8 mouse cellular contexts compared by ENCODE assay signal in genomic region chr19:43530197-43530770, GRCm38 (mm10). TPM values are rescaled to one million over a fixed set of nuclear protein-coding genes. Genes with fewer than 3 reads are reported as not detected.
DNase-seq lines count a peak whose midpoint lies in the region; ATAC-seq and TF ChIP-seq lines count a peak whose summit lies in the region.

No protein-coding gene starts in this region.

- H3ac ChIP-seq in myocyte (ENCODE audit: control insufficient read depth, insufficient read length): no peak overlapping the region

- H3K27me3 ChIP-seq in embryonic facial prominence, embryonic 13.5 days: peaks cover 6% of the 10 kb centered on the region; the same call in 1 of the 2 replicates
- H3K27me3 ChIP-seq in liver, adult 2 months (ENCODE audit: control insufficient read depth, insufficient read depth, low read length): no peaks in the 10 kb centered on the region
- H3K27me3 ChIP-seq in myocyte (ENCODE audit: control insufficient read depth, insufficient read depth, insufficient read length): no peaks in the 10 kb centered on the region

- peak; percentile 71 to 74 for DNase-seq in B cell, adult 2 months
- DNase-seq in adrenal gland, postnatal 25 days: peak; percentile 51
- peak; percentile 86 for DNase-seq in heart, adult 8-10 months (ENCODE audit: low spot score)
- DNase-seq in kidney, adult 8-10 months: peak; percentile 71 to 78
- peak; percentile 76 for DNase-seq in liver, adult 2 months (ENCODE audit: extremely low read depth, low read depth, low spot score)
- peak; percentile 60 to 77 for DNase-seq in spleen, postnatal 4 days (ENCODE audit: low spot score in 2 of 2)

- no peak for ATAC-seq in embryonic facial prominence, embryonic 13.5 days (ENCODE audit: insufficient number of reproducible peaks, insufficient read depth, low FRiP score, low TSS enrichment, low read depth)

- 1% methylated on average over 13 of the region's 13 CpGs for WGBS in embryonic facial prominence, embryonic 13.5 days
- WGBS in liver, adult 2 months: 6% methylated on average over 13 of the region's 13 CpGs

- H3K9me3 ChIP-seq in embryonic facial prominence, embryonic 13.5 days: no peaks in the 10 kb centered on the region

- peak overlapping the region; percentile 27 for H3K4me3 ChIP-seq in embryonic facial prominence, embryonic 13.5 days
- H3K4me3 ChIP-seq in liver, adult 2 months (ENCODE audit: insufficient read depth, low read depth, low read length): no peak overlapping the region
- H3K4me3 ChIP-seq in myocyte: no peak overlapping the region

- H3K4me2 ChIP-seq in embryonic facial prominence, embryonic 13.5 days: peak overlapping the region; percentile 55
- peak overlapping the region; percentile 75 for H3K4me2 ChIP-seq in myocyte (ENCODE audit: low read depth)

- no peaks in the 10 kb centered on the region for H3K79me2 ChIP-seq in liver, adult 2 months (ENCODE audit: control insufficient read depth, insufficient read depth, low read length)
- H3K79me2 ChIP-seq in myocyte (ENCODE audit: control insufficient read depth, insufficient read depth): no peaks in the 10 kb centered on the region

- peaks cover 6% of the 10 kb centered on the region for H3K4me1 ChIP-seq in embryonic facial prominence, embryonic 13.5 days
- peaks cover 10% of the 10 kb centered on the region for H3K4me1 ChIP-seq in liver, adult 2 months (ENCODE audit: control insufficient read depth, insufficient read depth, low read length)

- TF ChIP-seq CTCF in liver, adult 2 months (IDR thresholded peaks at IDR 0.05; ENCODE audit: low read depth, low read length): peak; percentile 89

- no peak overlapping the region for H3K9ac ChIP-seq in embryonic facial prominence, embryonic 13.5 days
- H3K9ac ChIP-seq in liver, adult 2 months (ENCODE audit: low read depth, low read length): no peak overlapping the region

- no peak overlapping the region for H3K27ac ChIP-seq in embryonic facial prominence, embryonic 13.5 days
- H3K27ac ChIP-seq in liver, adult 2 months (replicated peaks; ENCODE audit: insufficient read depth, low read depth, low read length): no peak overlapping the region

- H3K36me3 ChIP-seq in embryonic facial prominence, embryonic 13.5 days: no peaks in the 10 kb centered on the region
- no peaks in the 10 kb centered on the region for H3K36me3 ChIP-seq in liver, adult 2 months (ENCODE audit: control insufficient read depth, insufficient read depth, low read length)
- H3K36me3 ChIP-seq in myocyte (ENCODE audit: control insufficient read depth, insufficient read depth): no peaks in the 10 kb centered on the region

- no peak for TF ChIP-seq POLR2A in liver, adult 2 months (IDR thresholded peaks at IDR 0.05; ENCODE audit: extremely low read depth, insufficient read depth, low read length)
- no peak for TF ChIP-seq POLR2A in myocyte (IDR thresholded peaks at IDR 0.05; ENCODE audit: insufficient read length, low read depth)

TF ChIP-seq in myocyte, 11 proteins besides CTCF, POLR2A, EP300 and RAD21:
- TF ChIP-seq TCF3 (IDR thresholded peaks at IDR 0.05; ENCODE audit: insufficient read length, low read depth) (no peak), MYOD1 (IDR thresholded peaks at IDR 0.05; ENCODE audit: control insufficient read depth in 1 of 3, insufficient read length in 2 of 3, low read depth in 2 of 3) (no peak), SRF (IDR thresholded peaks at IDR 0.05; ENCODE audit: control insufficient read depth, insufficient read length, low read depth) (no peak), E2F4 (IDR thresholded peaks at IDR 0.05; ENCODE audit: insufficient read depth) (no peak), MYOG (IDR thresholded peaks at IDR 0.05; ENCODE audit: control insufficient read depth in 1 of 3, insufficient read depth in 1 of 3, insufficient read length in 2 of 3, low read depth in 2 of 3) (no peak), REST (IDR thresholded peaks at IDR 0.05; ENCODE audit: insufficient read depth, insufficient read length) (no peak), POLR2AphosphoS2 (IDR thresholded peaks at IDR 0.05; ENCODE audit: insufficient read length, low read depth) (no peak), CEBPB (IDR thresholded peaks at IDR 0.05; ENCODE audit: insufficient read depth, poor library complexity, severe bottlenecking) (no peak), USF1 (IDR thresholded peaks at IDR 0.05; ENCODE audit: low read depth) (no peak), TCF12 (IDR thresholded peaks at IDR 0.05; ENCODE audit: insufficient read depth, poor library complexity, severe bottlenecking) (no peak), MAX (IDR thresholded peaks at IDR 0.05; ENCODE audit: low read depth) (no peak)

RNA-seq across cellular contexts. Expression of gene Got1, which starts 5.9 kb away (rescaled TPM):
- total RNA-seq in adrenal gland, postnatal 25 days (2021): 191 and 315 TPM in 2 replicates
- polyA plus RNA-seq in embryonic facial prominence, embryonic 13.5 days (2015; fragmentation: Nextera tagmentation; extraction: Ambion mirVana): 34.3 and 35.6 TPM in 2 replicates
- total RNA-seq in heart, adult 8-10 months (2022): 1,000 to 10,000 TPM in 3 of 4 experiments, 100 to 1,000 TPM in 1; 973 to 1,404 (median 1,052) TPM
- total RNA-seq in liver, adult 2 months (2014; rRNA removed): 206 and 278 TPM in 2 replicates
- 272 and 286 TPM in 2 replicates for polyA plus RNA-seq in liver, adult 2 months (2012; rRNA removed)
- polyA plus RNA-seq in myocyte (2012; fragmentation: generic; extraction: Trizol): 196 TPM
